Mouse (Mus musculus) forebrain, embryonic 11.5 days (tissue): ENCODE data around the gene Hsf4. TPM values are rescaled to one million over a fixed set of nuclear protein-coding genes. Genes with fewer than 3 reads are reported as not detected.
A peak's percentile ranks its signal among the peaks of the same experiment; 100 is the strongest.

ENCODE experiments used
- ATAC-seq: fragments of 200-750 bp; cut with Nextera tagmentation; replicated peaks from 2 replicates; pipeline ENCODE4 v1.8.0; 2017; ENCODE audit warnings: moderate TSS enrichment; ENCODE audit not compliant: low FRiP score
- DNase-seq: peaks from one replicate; pipeline ENCODE4 v3.0.0-alpha.2; 2017; ENCODE audit warnings: low spot score
- H3K27ac ChIP-seq: fragments of 300-500 bp; sonication (generic); 2 replicates; pipeline ENCODE4 v1.5.1; 2014; ENCODE audit warnings: low read depth, low read length
- H3K27me3 ChIP-seq: fragments of 300-500 bp; sonication (generic); 2 replicates; pipeline ENCODE4 v1.6.1; 2014; ENCODE audit warnings: mild to moderate bottlenecking, low read length, mixed read lengths; ENCODE audit not compliant: control insufficient read depth, insufficient read depth
- H3K36me3 ChIP-seq: fragments of 300-500 bp; sonication (generic); 2 replicates; pipeline ENCODE4 v1.6.1; 2014; ENCODE audit warnings: mild to moderate bottlenecking, low read length, moderate library complexity, mixed read lengths; ENCODE audit not compliant: control insufficient read depth, insufficient read depth
- H3K4me1 ChIP-seq: fragments of 300-500 bp; sonication (generic); replicated peaks from 2 replicates; pipeline ENCODE4 v1.6.1; 2014; ENCODE audit warnings: low read length, mixed read lengths; ENCODE audit not compliant: control insufficient read depth, insufficient read depth
- H3K4me2 ChIP-seq: fragments of 300-500 bp; sonication (generic); 2 replicates; pipeline ENCODE4 v1.6.1; 2014; ENCODE audit warnings: low read depth, mild to moderate bottlenecking, low read length, moderate library complexity, mixed read lengths; ENCODE audit not compliant: severe bottlenecking
- H3K4me3 ChIP-seq: fragments of 300-500 bp; sonication (generic); 2 replicates; pipeline ENCODE4 v1.5.1; 2014; ENCODE audit warnings: low read depth, low read length
- H3K9ac ChIP-seq: fragments of 300-500 bp; sonication (generic); 2 replicates; pipeline ENCODE4 v1.6.1; 2014; ENCODE audit warnings: low read length
- H3K9me3 ChIP-seq: fragments of 300-500 bp; sonication (generic); 2 replicates; pipeline ENCODE4 v1.6.1; 2016; ENCODE audit warnings: low read length, mixed read lengths; ENCODE audit not compliant: control insufficient read depth
- WGBS: fragments of 180-500 bp; shearing (Covaris S2); extraction: QIAGEN DNeasy Blood & Tissue Kit; methylation state at CpG from one replicate; pipeline ENCODE4 v1.1.7; 2014; 5-methylcytosine and 5-hydroxymethylcytosine counted together
- polyA plus RNA-seq: library from polyadenylated mRNA; unstranded; fragments of >200 nt; fragmentation: Nextera tagmentation; extraction: Ambion mirVana; gene quantifications from 2 replicates; pipeline ENCODE4 v1.2.1, GENCODE M21; 2014

The Hsf4 gene
- polyA plus RNA-seq, 1 experiment from 2014 or later, result not detected

GRCm38 (mm10) chr8:105235206-105235605 is 34.4 kb upstream of the Hsf4 start:
- Histone ChIP-seq H3K4me1 (no peaks in the 10 kb centered on the region), H3K27ac (no peak overlapping the region), H3K27me3 (no peaks in the 10 kb centered on the region), H3K4me2 (no peak overlapping the region), H3K9ac (no peak overlapping the region), H3K36me3 (no peaks in the 10 kb centered on the region; the same call in 1 of the 2 replicates), H3K9me3 (no peaks in the 10 kb centered on the region), H3K4me3 (no peak overlapping the region)
- 82% methylated on average over 1 of the region's 1 CpGs for WGBS
- ATAC-seq, result no peak
- no peak for DNase-seq

GRCm38 (mm10) chr8:105237442-105238142 is 32.0 kb upstream of the Hsf4 start:
- peaks cover 2% of the 10 kb centered on the region; the same call in 1 of the 2 replicates for H3K36me3 ChIP-seq
- no peak overlapping the region for H3K4me2 ChIP-seq
- ATAC-seq (no peak), DNase-seq (no peak)
- H3K27me3 ChIP-seq, result no peaks in the 10 kb centered on the region
- no peak overlapping the region for H3K4me3 ChIP-seq
- H3K9ac ChIP-seq, result no peak overlapping the region
- 93% methylated on average over 14 of the region's 14 CpGs for WGBS
- H3K4me1 ChIP-seq, result no peaks in the 10 kb centered on the region
- H3K27ac ChIP-seq, result no peak overlapping the region
- no peaks in the 10 kb centered on the region for H3K9me3 ChIP-seq

- no peak for ATAC-seq
- WGBS, result 97% methylated on average over 7 of the region's 7 CpGs
Measured at GRCm38 (mm10) chr8:105241016-105241415, 28.6 kb upstream of the Hsf4 start.

GRCm38 (mm10) chr8:105251954-105252353 is 17.6 kb upstream of the Hsf4 start:
- DNase-seq (no peak), ATAC-seq (no peak)
- H3K9me3 ChIP-seq, result no peaks in the 10 kb centered on the region
- H3K36me3 ChIP-seq, result no peaks in the 10 kb centered on the region; the same call in 1 of the 2 replicates
- no peak overlapping the region for H3K4me2 ChIP-seq
- no peak overlapping the region for H3K4me3 ChIP-seq
- peaks cover 13% of the 10 kb centered on the region; the same call in 1 of the 2 replicates for H3K27me3 ChIP-seq
- no peak overlapping the region for H3K9ac ChIP-seq
- WGBS, result 88% methylated on average over 6 of the region's 6 CpGs
- no peak overlapping the region for H3K27ac ChIP-seq
- peaks cover 5% of the 10 kb centered on the region for H3K4me1 ChIP-seq

More at GRCm38 (mm10) chr8:105241016-105241415, 28.6 kb upstream of the Hsf4 start:
- Histone ChIP-seq H3K4me3 (no peak overlapping the region), H3K4me1 (no peaks in the 10 kb centered on the region), H3K27me3 (no peaks in the 10 kb centered on the region), H3K27ac (no peak overlapping the region), H3K9me3 (no peaks in the 10 kb centered on the region), H3K36me3 (peaks cover 2% of the 10 kb centered on the region; the same call in 1 of the 2 replicates), H3K4me2 (no peak overlapping the region), H3K9ac (no peak overlapping the region)
- DNase-seq, result no peak

GRCm38 (mm10) chr8:105252680-105253537 is 16.7 kb upstream of the Hsf4 start:
- DNase-seq, result no peak

GRCm38 (mm10) chr8:105253766-105254151 is 15.8 kb upstream of the Hsf4 start:
- H3K4me2 ChIP-seq, result peak overlapping the region; percentile 100; the same call in 1 of the 2 replicates
- DNase-seq (peak; percentile 60), ATAC-seq (peak; percentile 51)
- peak overlapping the region; percentile 51; the same call in 1 of the 2 replicates for H3K4me3 ChIP-seq
- no peak overlapping the region; the same call in 1 of the 2 replicates for H3K27ac ChIP-seq
- peaks cover 25% of the 10 kb centered on the region for H3K27me3 ChIP-seq
- peak overlapping the region; percentile 12; the same call in 1 of the 2 replicates for H3K9ac ChIP-seq
- H3K9me3 ChIP-seq, result no peaks in the 10 kb centered on the region
- WGBS, result 30% methylated on average over 20 of the region's 20 CpGs
- peaks cover 6% of the 10 kb centered on the region for H3K4me1 ChIP-seq
- H3K36me3 ChIP-seq, result no peaks in the 10 kb centered on the region; the same call in 1 of the 2 replicates

More at GRCm38 (mm10) chr8:105252680-105253537, 16.7 kb upstream of the Hsf4 start:
- no peak overlapping the region for H3K27ac ChIP-seq
- ATAC-seq, result no peak
- no peaks in the 10 kb centered on the region for H3K9me3 ChIP-seq
- no peak overlapping the region for H3K4me2 ChIP-seq
- 91% methylated on average over 10 of the region's 10 CpGs for WGBS
- peaks cover 16% of the 10 kb centered on the region for H3K27me3 ChIP-seq
- no peaks in the 10 kb centered on the region; the same call in 1 of the 2 replicates for H3K36me3 ChIP-seq
- H3K9ac ChIP-seq, result no peak overlapping the region
- peaks cover 5% of the 10 kb centered on the region for H3K4me1 ChIP-seq
- H3K4me3 ChIP-seq, result no peak overlapping the region

GRCm38 (mm10) chr8:105254152-105254965 is 15.2 kb upstream of the Hsf4 start:
- Histone ChIP-seq H3K27ac (no peak overlapping the region), H3K27me3 (peaks cover 31% of the 10 kb centered on the region), H3K9me3 (no peaks in the 10 kb centered on the region), H3K36me3 (no peaks in the 10 kb centered on the region; the same call in 1 of the 2 replicates), H3K4me3 (peak overlapping the region; percentile 51), H3K9ac (peak overlapping the region; percentile 71), H3K4me2 (peak overlapping the region; percentile 100), H3K4me1 (peaks cover 10% of the 10 kb centered on the region)
- peak; percentile 95 for DNase-seq
- ATAC-seq, result peak; percentile 85
- WGBS, result under 1% methylated on average over 74 of the region's 74 CpGs

- no peaks in the 10 kb centered on the region for H3K9me3 ChIP-seq
- H3K9ac ChIP-seq, result peak within 1 kb of the TSS; percentile 71
- H3K27me3 ChIP-seq, result peaks cover 36% of the 10 kb centered on the region
- ATAC-seq (peak; percentile 24), DNase-seq (peak; percentile 70)
- H3K4me3 ChIP-seq, result peak within 1 kb of the TSS; percentile 51
- 1% methylated on average over 14 of the region's 14 CpGs for WGBS
- H3K27ac ChIP-seq, result no peak within 1 kb of the TSS
- peak within 1 kb of the TSS; percentile 100 for H3K4me2 ChIP-seq
- H3K36me3 ChIP-seq, result no peaks in the 10 kb centered on the region; the same call in 1 of the 2 replicates
- H3K4me1 ChIP-seq, result peaks cover 13% of the 10 kb centered on the region
Measured at GRCm38 (mm10) chr8:105254966-105255350, 14.6 kb upstream of the Hsf4 start, which contains the start of gene B3gnt9. Gene B3gnt9, minus strand, starts transcription at chr8:105255153.
